Mouse (Mus musculus): ENCODE measurements around the gene Slc1a2. TPM values are rescaled to one million over a fixed set of nuclear protein-coding genes. Genes with fewer than 3 reads are reported as not detected.

The Slc1a2 gene
- total and polyA plus RNA-seq, 3 experiments: 0.08 TPM; not detected in 2

DNA sequence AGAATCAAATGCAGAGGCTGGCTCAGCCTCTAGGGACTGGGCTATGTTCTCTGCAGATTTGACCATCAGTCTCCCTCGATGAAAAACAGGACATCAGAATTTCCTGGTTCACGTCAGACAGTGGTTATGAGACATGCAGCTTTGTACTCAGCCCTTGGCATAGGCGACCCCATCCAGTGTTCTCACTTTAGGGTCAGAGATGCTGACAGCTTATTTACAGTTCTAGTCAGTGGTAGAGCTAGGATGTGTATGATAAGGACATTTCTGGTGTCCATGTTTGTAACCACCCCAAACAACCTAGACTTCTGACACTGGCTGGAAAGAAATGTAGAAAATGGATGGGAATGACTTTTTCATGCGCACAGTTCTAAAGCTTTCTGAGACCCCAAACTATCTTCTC lies 53.6 kb downstream of the Slc1a2 start:
- Histone ChIP-seq H3K4me3 (ENCODE audit: control insufficient read depth in 1 of 2, insufficient read depth in 1 of 2, low read depth in 2 of 2, low read length in 2 of 2) (no peak overlapping the region), H3K9ac (ENCODE audit: control insufficient read depth, low read depth, low read length, poor library complexity, severe bottlenecking) (no peak overlapping the region), H3K27ac (ENCODE audit: control insufficient read depth, low read depth, low read length) (no peak overlapping the region), H3K79me2 (ENCODE audit: control insufficient read depth, insufficient read depth, low read length, poor library complexity) (no peaks in the 10 kb centered on the region), H3K36me3 (ENCODE audit: control insufficient read depth in 1 of 2, insufficient read depth in 2 of 2, low read length in 2 of 2) (no peaks in the 10 kb centered on the region), H3K4me1 (ENCODE audit: control insufficient read depth in 1 of 2, insufficient read depth in 2 of 2, low read length in 2 of 2) (no peaks in the 10 kb centered on the region), H3K27me3 (ENCODE audit: control insufficient read depth in 1 of 2, insufficient read depth in 2 of 2, low read length in 2 of 2) (peaks cover 4 to 12% of the 10 kb centered on the region in 2 experiments; a peak in 3 of 4 replicates), H3K9me3 (replicated peaks; ENCODE audit: insufficient read depth, low read length) (no peaks in the 10 kb centered on the region)
- no peak for DNase-seq (ENCODE audit: low read depth, low spot score)
- no peak for TF ChIP-seq UBTF (IDR thresholded peaks at IDR 0.05; ENCODE audit: borderline replicate concordance, insufficient read depth, low read depth, low read length)
- TF ChIP-seq RCOR1 (IDR thresholded peaks at IDR 0.05; ENCODE audit: low read depth, low read length): no peak
- no peak for TF ChIP-seq JUND (IDR thresholded peaks at IDR 0.05; ENCODE audit: low read depth, low read length)

GRCm38 (mm10) chr2:102712678-102713628 lies 54.5 kb downstream of the Slc1a2 start:
- Histone ChIP-seq H3K4me1 (ENCODE audit: control insufficient read depth in 1 of 2, insufficient read depth in 2 of 2, low read length in 2 of 2) (no peaks in the 10 kb centered on the region), H3K79me2 (ENCODE audit: control insufficient read depth, insufficient read depth, low read length, poor library complexity) (no peaks in the 10 kb centered on the region), H3K27ac (ENCODE audit: control insufficient read depth, low read depth, low read length) (no peak overlapping the region), H3K27me3 (ENCODE audit: control insufficient read depth in 1 of 2, insufficient read depth in 2 of 2, low read length in 2 of 2) (peaks cover 4 to 14% of the 10 kb centered on the region in 2 experiments; a peak in 3 of 4 replicates), H3K4me3 (ENCODE audit: control insufficient read depth in 1 of 2, insufficient read depth in 1 of 2, low read depth in 2 of 2, low read length in 2 of 2) (no peak overlapping the region), H3K36me3 (ENCODE audit: control insufficient read depth in 1 of 2, insufficient read depth in 2 of 2, low read length in 2 of 2) (no peaks in the 10 kb centered on the region), H3K9ac (ENCODE audit: control insufficient read depth, low read depth, low read length, poor library complexity, severe bottlenecking) (no peak overlapping the region), H3K9me3 (replicated peaks; ENCODE audit: insufficient read depth, low read length) (no peaks in the 10 kb centered on the region)
- no peak for TF ChIP-seq CTCF (IDR thresholded peaks at IDR 0.05 in 2 of 3, conservative IDR thresholded peaks at IDR 0.05 in 1 of 3; ENCODE audit: control insufficient read depth in 1 of 3, insufficient read depth in 1 of 3, low read depth in 2 of 3, low read length in 3 of 3, poor library complexity in 1 of 3, severe bottlenecking in 1 of 3)
- TF ChIP-seq MAX (IDR thresholded peaks at IDR 0.05; ENCODE audit: low read length): no peak
- no peak for TF ChIP-seq GABPA (IDR thresholded peaks at IDR 0.05; ENCODE audit: low read depth, low read length)
- TF ChIP-seq RCOR1 (IDR thresholded peaks at IDR 0.05; ENCODE audit: low read depth, low read length): no peak
- TF ChIP-seq USF2 (IDR thresholded peaks at IDR 0.05; ENCODE audit: borderline replicate concordance in 1 of 2, insufficient read depth in 1 of 2, low read depth in 1 of 2, low read length in 2 of 2): no peak
- TF ChIP-seq JUND (IDR thresholded peaks at IDR 0.05; ENCODE audit: low read depth, low read length): no peak
- no peak for TF ChIP-seq BHLHE40 (IDR thresholded peaks at IDR 0.05; ENCODE audit: borderline replicate concordance, low read depth, low read length)
- no peak for TF ChIP-seq MYC (IDR thresholded peaks at IDR 0.05; ENCODE audit: low read depth, low read length)
- TF ChIP-seq UBTF (IDR thresholded peaks at IDR 0.05; ENCODE audit: borderline replicate concordance, insufficient read depth, low read depth, low read length): no peak
- no peak for TF ChIP-seq MAFK (IDR thresholded peaks at IDR 0.05; ENCODE audit: borderline replicate concordance, low read depth, low read length)
- TF ChIP-seq ZNF384 (IDR thresholded peaks at IDR 0.05; ENCODE audit: low read depth, low read length): no peak
- TF ChIP-seq CHD1 (IDR thresholded peaks at IDR 0.05; ENCODE audit: low read depth, low read length): no peak
- no peak for TF ChIP-seq TCF12 (IDR thresholded peaks at IDR 0.05; ENCODE audit: low read depth, low read length)
- TF ChIP-seq MYB (IDR thresholded peaks at IDR 0.05; ENCODE audit: low read depth, low read length): no peak
- no peak for TF ChIP-seq E2F4 (IDR thresholded peaks at IDR 0.05; ENCODE audit: borderline replicate concordance, low read depth, low read length)
- TF ChIP-seq NELFE (IDR thresholded peaks at IDR 0.05; ENCODE audit: low read depth, low read length): no peak
- no peak for TF ChIP-seq MEF2A (IDR thresholded peaks at IDR 0.05; ENCODE audit: extremely low read depth, insufficient replicate concordance, low read depth, low read length, poor library complexity, severe bottlenecking)
- TF ChIP-seq EP300 (IDR thresholded peaks at IDR 0.05; ENCODE audit: low read depth in 1 of 2, low read length in 2 of 2): no peak
- TF ChIP-seq SIN3A (IDR thresholded peaks at IDR 0.05; ENCODE audit: low read length): no peak
- TF ChIP-seq MXI1 (IDR thresholded peaks at IDR 0.05; ENCODE audit: low read depth, low read length): no peak
- no peak for DNase-seq (ENCODE audit: low read depth, low spot score)

All from MEL (cell line).